Mouse (Mus musculus) C2C12 (cell line): ENCODE data around the gene Slc43a2.

ENCODE experiments used
- MAX ChIP-seq: IDR thresholded peaks from one replicate; pipeline ENCODE4 v1.6.1; 2011; ENCODE audit warnings: mild to moderate bottlenecking, control low read depth
- MYOG ChIP-seq: IDR thresholded peaks from one replicate; pipeline ENCODE4 v1.6.1; 2011; ENCODE audit not compliant: control insufficient read depth, insufficient read length; ENCODE audit errors: extremely low read depth
- USF1 ChIP-seq: IDR thresholded peaks from one replicate; pipeline ENCODE4 v1.6.1; 2011; ENCODE audit warnings: low read depth, mild to moderate bottlenecking, control low read depth, moderate library complexity

GRCm38 (mm10) chr11:75536255-75537024 lies 4.9 kb downstream of the Slc43a2 start:
- TF ChIP-seq MAX (no peak), MYOG (no peak), USF1 (no peak)
